Mouse (Mus musculus): ENCODE measurements at regions not wholly inside any gene's neighbourhood (a gene's known extent, or its start where the extent isn't known, plus 50 kb on each side); places are given as distances from the start of the nearest gene placed in this dataset.

DNA sequence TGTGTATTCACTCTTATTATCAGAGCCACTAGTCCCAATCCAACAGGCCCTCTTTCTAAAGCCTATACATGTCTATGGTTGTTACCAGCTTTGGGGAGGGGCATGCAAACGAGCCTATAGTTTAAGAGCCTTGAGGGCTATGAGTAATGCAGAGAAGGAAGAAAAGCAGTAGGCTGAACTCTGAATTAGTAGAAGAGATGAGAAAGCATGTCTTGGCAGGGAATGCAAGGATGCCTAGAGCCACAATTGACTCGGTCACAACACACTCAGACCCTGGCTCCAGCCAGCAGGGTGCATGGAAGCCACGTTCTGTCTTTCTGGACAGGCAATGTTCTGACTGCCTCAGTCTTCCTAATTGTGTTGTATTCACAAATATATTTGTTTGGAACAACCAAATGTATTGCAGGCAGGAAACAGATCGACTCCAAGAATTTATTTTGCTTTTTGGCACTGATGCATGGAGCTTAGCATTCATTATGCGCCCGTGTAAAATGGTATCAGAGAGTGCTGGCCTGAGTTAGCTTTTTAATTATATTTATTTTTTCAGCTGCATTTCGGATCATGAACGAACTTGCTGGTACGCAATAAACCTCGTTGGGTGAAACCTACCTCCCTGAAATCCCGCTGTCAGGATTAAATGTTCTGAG lies 110.2 kb downstream of the Rybp start:
- peak; percentile 68 for DNase-seq (ENCODE audit: low read depth, low spot score)

DNA sequence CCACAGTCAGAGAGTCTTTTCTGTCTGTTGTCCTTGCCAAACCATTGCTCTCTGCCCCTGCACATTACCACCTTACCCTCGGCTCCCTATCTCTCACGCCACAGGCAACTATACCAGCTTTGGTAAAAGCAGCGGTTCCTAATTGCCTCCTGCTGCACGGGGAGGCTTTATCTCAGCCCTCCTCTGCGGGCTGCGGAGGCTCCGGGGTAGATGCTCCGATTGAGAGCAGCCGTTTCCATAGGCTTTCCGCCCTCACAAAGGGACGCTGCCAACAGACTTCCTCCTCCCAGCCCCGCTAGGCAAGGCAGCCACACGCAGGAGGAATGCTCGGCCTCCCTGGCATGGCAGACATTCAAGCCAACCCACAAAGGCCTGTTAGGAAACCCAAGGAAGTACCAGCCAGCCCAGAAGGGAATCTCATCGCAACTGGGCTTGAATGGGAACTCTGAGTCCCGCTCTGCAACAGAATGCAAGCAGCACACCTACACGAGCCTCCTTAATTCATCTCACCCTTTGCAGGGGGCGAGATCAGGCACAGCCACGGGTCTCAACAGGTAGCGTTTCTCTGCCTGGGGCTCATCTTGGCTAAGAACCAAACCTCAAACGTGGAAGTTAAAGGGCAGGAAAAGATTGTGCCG lies 116.5 kb downstream of the Rybp start:
- no peak for DNase-seq (ENCODE audit: low read depth, low spot score)

- peak; percentile 89 for DNase-seq (ENCODE audit: low read depth, low spot score)
Observed at GRCm38 (mm10) chr6:100167321-100167720, 120.0 kb downstream of the Rybp start.

GRCm38 (mm10) chr6:100165746-100166145 lies 121.5 kb downstream of the Rybp start:
- no peak for DNase-seq (ENCODE audit: low read depth, low spot score)

DNA sequence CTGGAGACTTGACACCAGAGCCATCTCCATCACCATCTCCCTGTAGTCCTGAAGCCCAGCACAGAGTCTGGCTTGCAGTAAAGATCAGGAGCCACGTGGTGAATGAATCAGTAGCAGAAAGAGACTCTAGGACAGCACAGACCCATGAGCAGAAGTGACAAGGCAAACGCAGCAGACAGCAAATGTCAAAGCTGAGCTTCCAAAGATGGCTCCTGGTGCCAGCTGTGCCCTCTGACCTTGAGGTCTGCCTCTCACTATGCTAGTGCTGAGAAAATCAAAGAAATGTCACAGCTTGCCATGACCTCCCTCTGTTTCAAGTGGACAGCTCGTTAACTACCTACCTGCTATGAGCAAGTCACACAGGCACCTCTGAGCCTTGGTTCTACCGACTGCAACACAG lies 123.1 kb downstream of the Rybp start:
- DNase-seq (ENCODE audit: low read depth, low spot score) = no peak

GRCm38 (mm10) chr6:100163814-100164130 lies 123.5 kb downstream of the Rybp start:
- peak; percentile 20 for DNase-seq (ENCODE audit: low read depth, low spot score)

GRCm38 (mm10) chr6:100162961-100163813 lies 124.1 kb downstream of the Rybp start:
- DNase-seq (ENCODE audit: low read depth, low spot score) = peak; percentile 74

DNA sequence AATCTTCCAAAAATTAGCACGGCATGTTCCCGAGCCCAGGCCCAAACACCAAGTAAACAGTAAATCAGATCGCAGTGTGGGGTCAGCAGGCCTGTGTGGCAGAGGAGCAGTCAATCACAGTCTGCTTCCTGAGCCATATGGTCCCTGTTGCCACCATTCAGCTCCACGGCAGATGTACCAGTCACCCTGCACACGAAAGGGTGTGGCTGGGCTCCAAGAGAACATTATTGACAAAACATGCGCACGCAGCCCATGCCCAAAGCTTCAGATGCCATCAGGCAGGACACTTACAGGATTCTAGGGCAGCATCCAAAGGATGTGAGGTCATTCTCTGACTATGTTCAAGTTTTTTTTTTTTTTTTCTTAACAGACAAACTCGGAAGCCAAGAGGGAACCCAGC lies 126.6 kb downstream of the Rybp start:
- no peak for DNase-seq (ENCODE audit: low read depth, low spot score)

DNA sequence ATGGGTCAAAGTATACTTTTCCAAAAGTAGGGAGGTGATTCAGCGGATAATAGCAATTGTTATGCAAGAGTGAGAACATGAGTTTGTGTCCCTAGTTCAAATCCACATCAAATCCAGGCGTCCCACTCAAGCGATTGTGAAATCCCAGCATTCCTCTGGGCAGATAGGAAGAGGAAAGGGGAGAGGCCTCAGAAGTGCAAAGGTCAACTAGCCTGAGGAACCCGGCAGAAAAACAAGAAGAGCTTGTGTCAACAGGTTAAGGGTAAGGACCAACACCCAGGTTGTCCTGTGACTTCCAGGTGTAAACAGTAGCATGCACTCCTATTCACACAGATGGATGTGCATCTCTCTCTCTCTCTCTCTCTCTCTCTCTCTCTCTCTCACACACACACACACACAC lies 127.5 kb downstream of the Rybp start:
- DNase-seq (ENCODE audit: low read depth, low spot score) = no peak

GRCm38 (mm10) chr6:100159246-100159645 lies 128.0 kb downstream of the Rybp start:
- peak; percentile 94 for DNase-seq (ENCODE audit: low read depth, low spot score)

GRCm38 (mm10) chr6:100157288-100157687 lies 130.0 kb downstream of the Rybp start:
- peak; percentile 66 for DNase-seq (ENCODE audit: low read depth, low spot score)

GRCm38 (mm10) chr6:100156163-100156562 lies 131.1 kb downstream of the Rybp start:
- DNase-seq (ENCODE audit: low read depth, low spot score) = no peak

GRCm38 (mm10) chr6:100155676-100156075 lies 131.6 kb downstream of the Rybp start:
- DNase-seq (ENCODE audit: low read depth, low spot score) = no peak

DNA sequence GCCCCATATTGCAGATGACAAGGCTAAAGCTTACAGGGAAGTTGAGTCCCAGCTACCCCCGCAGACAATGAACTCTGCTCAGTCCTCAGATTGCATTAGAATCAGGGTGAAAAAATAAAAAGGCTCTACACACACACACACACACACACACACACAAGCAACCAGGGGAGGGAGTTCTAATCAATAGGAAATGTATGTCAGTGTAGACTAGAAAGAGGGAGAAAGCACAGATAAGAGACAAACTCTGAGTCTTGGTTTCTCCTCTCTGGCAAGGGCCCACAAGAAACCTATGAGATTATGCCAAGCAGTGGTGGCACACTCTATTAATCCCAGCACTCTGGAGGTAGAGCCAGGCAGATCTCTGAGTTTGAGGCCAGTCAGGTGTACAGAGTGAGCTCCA lies 135.8 kb downstream of the Rybp start:
- no peak for DNase-seq (ENCODE audit: low read depth, low spot score)

- peak; percentile 48 for DNase-seq (ENCODE audit: low read depth, low spot score)
Observed at GRCm38 (mm10) chr6:100150703-100151208, 136.5 kb downstream of the Rybp start.

GRCm38 (mm10) chr6:100149458-100149852 lies 137.8 kb downstream of the Rybp start:
- DNase-seq (ENCODE audit: low read depth, low spot score) = no peak

DNA sequence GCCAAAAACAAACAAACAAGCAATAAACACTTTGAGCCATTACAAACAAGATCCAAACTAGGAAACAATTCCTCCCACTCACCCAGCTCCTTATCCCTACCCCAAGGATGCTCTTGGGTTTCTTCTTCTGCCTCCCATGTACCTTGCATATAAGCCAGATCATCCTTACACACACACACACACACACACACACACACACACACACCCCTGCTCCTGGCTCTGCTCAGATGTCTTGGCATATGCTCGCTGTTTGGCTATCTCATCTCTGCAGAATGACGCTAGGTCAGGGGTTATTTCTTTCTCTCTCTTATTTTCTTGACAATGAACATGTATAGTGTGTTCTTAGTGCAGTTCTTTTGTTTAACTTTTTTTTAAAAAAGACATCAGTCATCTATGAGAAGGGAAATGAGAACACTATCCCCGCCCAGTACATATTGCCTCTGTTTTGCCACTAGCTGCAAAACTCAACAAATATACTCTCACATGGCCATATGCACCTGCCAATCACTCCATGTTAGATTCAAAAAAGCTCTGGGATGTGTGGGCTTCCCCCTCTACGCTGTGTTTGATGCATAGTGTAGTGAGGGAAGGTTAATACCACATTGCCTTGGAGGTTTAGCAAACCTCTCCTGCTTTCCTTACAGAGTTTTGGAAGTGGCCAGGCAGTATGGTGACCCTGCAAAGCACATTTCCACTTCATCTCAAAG lies 138.4 kb downstream of the Rybp start:
- no peak for DNase-seq (ENCODE audit: low read depth, low spot score)

GRCm38 (mm10) chr6:100146360-100146935 lies 140.8 kb downstream of the Rybp start:
- peak; percentile 51 for DNase-seq (ENCODE audit: low read depth, low spot score)

DNA sequence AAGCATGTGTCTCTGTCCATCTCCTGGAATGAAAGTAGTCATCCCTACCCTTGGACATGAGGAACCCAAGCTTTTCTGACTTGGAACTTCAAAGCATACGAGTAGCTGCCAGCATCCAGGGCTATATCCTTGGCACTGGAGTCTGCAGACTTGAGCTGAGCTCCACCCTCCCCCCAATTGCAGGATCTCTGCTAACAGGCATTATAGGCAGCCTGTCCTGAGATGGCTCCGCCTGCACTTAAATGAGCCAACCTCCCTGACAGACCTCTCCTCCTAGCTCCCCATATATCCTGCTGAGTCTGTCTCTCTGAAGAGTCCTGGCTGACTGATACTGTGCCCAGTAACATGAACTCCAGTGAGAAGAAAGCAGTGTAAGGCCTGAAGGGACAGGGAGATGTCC lies 141.4 kb downstream of the Rybp start:
- DNase-seq (ENCODE audit: low read depth, low spot score) = peak; percentile 13

GRCm38 (mm10) chr6:100144544-100145287 lies 142.6 kb downstream of the Rybp start:
- DNase-seq (ENCODE audit: low read depth, low spot score) = no peak

All from 3T3-L1 (cell line).